In the genomic region with DNA sequence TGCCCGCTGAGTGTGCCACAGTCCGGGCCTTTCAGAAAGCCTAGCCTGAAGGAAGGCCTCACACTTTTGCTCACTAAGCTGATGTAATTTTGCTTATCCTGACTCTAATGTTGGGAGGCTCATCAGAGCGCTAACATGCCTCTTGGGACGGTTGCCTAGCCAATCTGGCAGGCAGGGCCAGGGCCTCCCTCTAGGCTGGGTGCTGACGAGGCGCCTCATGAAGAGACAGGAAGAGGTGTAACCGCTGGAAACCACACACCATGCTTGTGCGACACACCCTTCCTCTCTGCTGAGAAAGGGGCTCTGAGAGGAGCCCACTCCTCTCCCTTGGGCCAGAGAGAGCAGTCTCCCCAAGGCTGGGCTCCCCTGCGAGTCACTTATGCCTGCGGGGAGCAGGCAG, we compare ENCODE assay signal across 8 mouse cellular contexts. TPM values are rescaled to one million over a fixed set of nuclear protein-coding genes. Genes with fewer than 3 reads are reported as not detected.
DNase-seq lines count a peak whose midpoint lies in the region; ATAC-seq and TF ChIP-seq lines count a peak whose summit lies in the region.
"Had no signal": no experiment of that assay in that cellular context is flagged by ENCODE, and none has a peak within 500 bp of the region (broad histone marks: within the 10 kb centered on the region; RNA-seq: fewer than 3 reads in every experiment).

No protein-coding gene starts in this region.

- TF ChIP-seq EP300 in MEL (IDR thresholded peaks at IDR 0.05; ENCODE audit: low read depth in 1 of 2, low read length in 2 of 2): peak in 1 of 2 experiments; percentile 47; a peak in 1 of 4 replicates

- H3K4me2 ChIP-seq in liver, embryonic 11.5 days: 0 out of 2 replicates have a peak overlapping the region, but pooled peaks have one; percentile 17
- H3K4me2 ChIP-seq in midbrain, embryonic 16.5 days (ENCODE audit: low read length): no peak overlapping the region
- H3K4me2 ChIP-seq: neural tube, embryonic 12.5 days had no signal

- peak overlapping the region; percentile 78 for H3K9ac ChIP-seq in MEL (ENCODE audit: control insufficient read depth, low read depth, low read length, poor library complexity, severe bottlenecking)
- H3K9ac ChIP-seq in liver, embryonic 11.5 days (ENCODE audit: low read depth, low read length): no peak overlapping the region
- H3K9ac ChIP-seq in midbrain, embryonic 16.5 days (ENCODE audit: low read depth, low read length): no peak overlapping the region
- H3K9ac ChIP-seq: neural tube, embryonic 12.5 days had no signal

- TF ChIP-seq CTCF in MEL (IDR thresholded peaks at IDR 0.05 in 2 of 3, conservative IDR thresholded peaks at IDR 0.05 in 1 of 3; ENCODE audit: control insufficient read depth in 1 of 3, insufficient read depth in 1 of 3, low read depth in 2 of 3, low read length in 3 of 3, poor library complexity in 1 of 3, severe bottlenecking in 1 of 3): no peak
- no peak for TF ChIP-seq CTCF in small intestine, adult 2 months (IDR thresholded peaks at IDR 0.05; ENCODE audit: extremely low read depth, insufficient read length, insufficient replicate concordance, low read depth, low read length)

- H3K36me3 ChIP-seq in MEL (ENCODE audit: control insufficient read depth in 1 of 2, insufficient read depth in 2 of 2, low read length in 2 of 2): peaks cover 0 to 9% of the 10 kb centered on the region in 2 experiments; a peak in 3 of 4 replicates
- no peaks in the 10 kb centered on the region; the same call in 1 of the 2 replicates for H3K36me3 ChIP-seq in liver, embryonic 11.5 days (ENCODE audit: control insufficient read depth, insufficient read depth, low read length)
- H3K36me3 ChIP-seq in small intestine, adult 2 months (ENCODE audit: control insufficient read depth, insufficient read depth, low read length): no peaks in the 10 kb centered on the region
- no peaks in the 10 kb centered on the region for H3K36me3 ChIP-seq in midbrain, embryonic 16.5 days (ENCODE audit: control insufficient read depth, insufficient read depth, low read length)
- H3K36me3 ChIP-seq: neural tube, embryonic 12.5 days had no signal

- peaks cover 6 to 18% of the 10 kb centered on the region in 2 experiments; a peak in 3 of 4 replicates for H3K4me1 ChIP-seq in MEL (ENCODE audit: control insufficient read depth in 1 of 2, insufficient read depth in 2 of 2, low read length in 2 of 2)
- no peaks in the 10 kb centered on the region; the same call in 1 of the 2 replicates for H3K4me1 ChIP-seq in liver, embryonic 11.5 days (replicated peaks; ENCODE audit: control insufficient read depth, insufficient read depth, low read length)
- H3K4me1 ChIP-seq in small intestine, adult 2 months (ENCODE audit: control insufficient read depth, insufficient read depth, insufficient read length, low read length): no peaks in the 10 kb centered on the region
- H3K4me1 ChIP-seq in midbrain, embryonic 16.5 days (ENCODE audit: control insufficient read depth, insufficient read depth, low read length): no peaks in the 10 kb centered on the region
- H3K4me1 ChIP-seq: neural tube, embryonic 12.5 days had no signal

- H3K79me2 ChIP-seq in MEL (ENCODE audit: control insufficient read depth, insufficient read depth, low read length, poor library complexity): peaks cover 43% of the 10 kb centered on the region

- no peaks in the 10 kb centered on the region for H3K9me3 ChIP-seq in MEL (replicated peaks; ENCODE audit: insufficient read depth, low read length)
- H3K9me3 ChIP-seq in liver, embryonic 11.5 days (ENCODE audit: control insufficient read depth, low read length): no peaks in the 10 kb centered on the region
- H3K9me3 ChIP-seq in midbrain, embryonic 16.5 days (replicated peaks; ENCODE audit: control insufficient read depth, low read length, poor library complexity, severe bottlenecking): no peaks in the 10 kb centered on the region
- H3K9me3 ChIP-seq: neural tube, embryonic 12.5 days had no signal

- peak in 1 of 2 experiments; percentile 41; a peak in 1 of 4 replicates for TF ChIP-seq POLR2A in MEL (IDR thresholded peaks at IDR 0.05; ENCODE audit: control insufficient read depth in 1 of 2, insufficient read depth in 1 of 2, low read depth in 1 of 2, low read length in 2 of 2, poor library complexity in 1 of 2)
- TF ChIP-seq POLR2A in small intestine, adult 2 months (IDR thresholded peaks at IDR 0.05; ENCODE audit: low read depth, low read length): no peak

- ATAC-seq in liver, embryonic 11.5 days (replicated peaks; ENCODE audit: low FRiP score): peak; percentile 17; the same call in 1 of the 2 replicates
- no peak for ATAC-seq in midbrain, embryonic 16.5 days

- no peak for TF ChIP-seq RAD21 in MEL (IDR thresholded peaks at IDR 0.05; ENCODE audit: low read depth, low read length)

- H3K27ac ChIP-seq in MEL (ENCODE audit: control insufficient read depth, low read depth, low read length): peak overlapping the region; percentile 77
- H3K27ac ChIP-seq in liver, embryonic 11.5 days (ENCODE audit: low read depth, low read length): no peak overlapping the region
- 0 out of 2 replicates have a peak overlapping the region, but pooled peaks have one; percentile 21 for H3K27ac ChIP-seq in small intestine, adult 2 months (ENCODE audit: insufficient read depth, low read depth, low read length)
- no peak overlapping the region for H3K27ac ChIP-seq in midbrain, embryonic 16.5 days (ENCODE audit: low read length)
- H3K27ac ChIP-seq: neural tube, embryonic 12.5 days had no signal

- DNase-seq in B cell, adult 2 months: peak; percentile 59 to 66
- peak; percentile 81 for DNase-seq in MEL (ENCODE audit: low read depth, low spot score)
- DNase-seq in liver, embryonic 11.5 days (ENCODE audit: low spot score): no peak
- DNase-seq in embryo, embryonic 10 days (ENCODE audit: low spot score): no peak
- DNase-seq in frontal cortex, adult 2 months (ENCODE audit: extremely low spot score in 1 of 2, low spot score in 1 of 2): no peak

- WGBS in liver, embryonic 11.5 days: 59% methylated on average over 10 of the region's 10 CpGs
- WGBS in small intestine, adult 2 months: 77% methylated on average over 10 of the region's 10 CpGs
- 92% methylated on average over 10 of the region's 10 CpGs for WGBS in midbrain, embryonic 16.5 days

- H3K4me3 ChIP-seq in MEL (ENCODE audit: control insufficient read depth in 1 of 2, insufficient read depth in 1 of 2, low read depth in 2 of 2, low read length in 2 of 2): peak overlapping the region; percentile 58 to 74; a peak in 2 of 4 replicates
- H3K4me3 ChIP-seq in liver, embryonic 11.5 days (ENCODE audit: low read depth, low read length): no peak overlapping the region
- peak overlapping the region; percentile 31 for H3K4me3 ChIP-seq in small intestine, adult 2 months (ENCODE audit: low read depth, low read length)
- H3K4me3 ChIP-seq in midbrain, embryonic 16.5 days (ENCODE audit: low read depth, low read length): no peak overlapping the region
- H3K4me3 ChIP-seq: neural tube, embryonic 12.5 days had no signal

- H3K27me3 ChIP-seq in MEL (ENCODE audit: control insufficient read depth in 1 of 2, insufficient read depth in 2 of 2, low read length in 2 of 2): no peaks in the 10 kb centered on the region
- H3K27me3 ChIP-seq in liver, embryonic 11.5 days (replicated peaks; ENCODE audit: control insufficient read depth, insufficient read depth, low read length): no peaks in the 10 kb centered on the region
- H3K27me3 ChIP-seq in small intestine, adult 2 months (ENCODE audit: control insufficient read depth, insufficient read depth, low read length): no peaks in the 10 kb centered on the region
- H3K27me3 ChIP-seq in midbrain, embryonic 16.5 days (ENCODE audit: control insufficient read depth, insufficient read depth, low read depth, low read length): no peaks in the 10 kb centered on the region
- H3K27me3 ChIP-seq: neural tube, embryonic 12.5 days had no signal

TF ChIP-seq in MEL, 35 proteins besides CTCF, POLR2A, EP300 and RAD21:
- TF ChIP-seq ETS1 (IDR thresholded peaks at IDR 0.05; ENCODE audit: low read depth, low read length) (peak; percentile 58), HCFC1 (IDR thresholded peaks at IDR 0.05; ENCODE audit: low read depth, low read length) (peak; percentile 44), MAX (IDR thresholded peaks at IDR 0.05; ENCODE audit: low read length) (0 out of 2 replicates have a peak, but pooled peaks have one; percentile 30), MYB (IDR thresholded peaks at IDR 0.05; ENCODE audit: low read depth, low read length) (no peak), USF2 (IDR thresholded peaks at IDR 0.05; ENCODE audit: borderline replicate concordance in 1 of 2, insufficient read depth in 1 of 2, low read depth in 1 of 2, low read length in 2 of 2) (no peak), MAZ (IDR thresholded peaks at IDR 0.05; ENCODE audit: low read depth, low read length) (0 out of 2 replicates have a peak, but pooled peaks have one; percentile 34), MXI1 (IDR thresholded peaks at IDR 0.05; ENCODE audit: low read depth, low read length) (peak; percentile 70; the same call in 1 of the 2 replicates), NELFE (IDR thresholded peaks at IDR 0.05; ENCODE audit: low read depth, low read length) (peak; percentile 34; the same call in 1 of the 2 replicates)
TF ChIP-seq in MEL: peak in this region for 6.

RNA-seq across cellular contexts. Expression of gene Nphp4, which starts 30.3 kb away (rescaled TPM):
- not detected in 2 replicates for total RNA-seq in MEL (2012; rRNA removed)
- polyA plus RNA-seq in MEL (2012; ENCODE audit: insufficient read depth in 1 of 2, insufficient read length in 2 of 2, low read depth in 1 of 2, low replicate concordance in 2 of 2, missing spikeins in 1 of 2): not detected
- polyA plus RNA-seq in liver, embryonic 11.5 days (2014; fragmentation: Nextera tagmentation; extraction: Ambion mirVana): 1.0 and 1.2 TPM in 2 replicates
- polyA plus RNA-seq in small intestine, adult 2 months (2012; rRNA removed): 0.60 and 0.68 TPM in 2 replicates
- 13.6 and 13.8 TPM in 2 replicates for polyA plus RNA-seq in frontal cortex, adult 2 months (2012; rRNA removed)
- polyA plus RNA-seq in midbrain, embryonic 16.5 days (2015; fragmentation: Nextera tagmentation; extraction: Ambion mirVana): 5.7 and 6.4 TPM in 2 replicates

RNA-seq across cellular contexts. Expression of gene Kcnab2, which starts 31.5 kb away (rescaled TPM):
- total RNA-seq in MEL (2012; rRNA removed): 82.6 and 82.9 TPM in 2 replicates
- 100 to 1,000 TPM in 1 of 2 experiments, not detected in 1; 118 TPM for polyA plus RNA-seq in MEL (2012; ENCODE audit: insufficient read depth in 1 of 2, insufficient read length in 2 of 2, low read depth in 1 of 2, low replicate concordance in 2 of 2, missing spikeins in 1 of 2)
- polyA plus RNA-seq in liver, embryonic 11.5 days (2014; fragmentation: Nextera tagmentation; extraction: Ambion mirVana): 9.6 and 9.8 TPM in 2 replicates
- polyA plus RNA-seq in small intestine, adult 2 months (2012; rRNA removed): 2.1 and 4.3 TPM in 2 replicates
- polyA plus RNA-seq in frontal cortex, adult 2 months (2012; rRNA removed): 192 and 194 TPM in 2 replicates
- 23.6 and 29.8 TPM in 2 replicates for polyA plus RNA-seq in midbrain, embryonic 16.5 days (2015; fragmentation: Nextera tagmentation; extraction: Ambion mirVana)

Comparison
In these comparisons a context has a peak if more than half of its experiments do, and no peak if none do; other contexts are left out.
1. DNase-seq: peak in B cell, adult 2 months (2 of 2) and MEL (single experiment); none in liver, embryonic 11.5 days (single experiment), embryo, embryonic 10 days (single experiment) and frontal cortex, adult 2 months (0 of 2).
2. H3K27ac ChIP-seq: peak in MEL (single experiment) and small intestine, adult 2 months (single experiment); none in liver, embryonic 11.5 days (single experiment) and midbrain, embryonic 16.5 days (single experiment).
3. H3K4me3 ChIP-seq: peak in MEL (2 of 2) and small intestine, adult 2 months (single experiment); none in liver, embryonic 11.5 days (single experiment) and midbrain, embryonic 16.5 days (single experiment).